Mouse (Mus musculus): ENCODE results near the gene Kbtbd13.

DNA sequence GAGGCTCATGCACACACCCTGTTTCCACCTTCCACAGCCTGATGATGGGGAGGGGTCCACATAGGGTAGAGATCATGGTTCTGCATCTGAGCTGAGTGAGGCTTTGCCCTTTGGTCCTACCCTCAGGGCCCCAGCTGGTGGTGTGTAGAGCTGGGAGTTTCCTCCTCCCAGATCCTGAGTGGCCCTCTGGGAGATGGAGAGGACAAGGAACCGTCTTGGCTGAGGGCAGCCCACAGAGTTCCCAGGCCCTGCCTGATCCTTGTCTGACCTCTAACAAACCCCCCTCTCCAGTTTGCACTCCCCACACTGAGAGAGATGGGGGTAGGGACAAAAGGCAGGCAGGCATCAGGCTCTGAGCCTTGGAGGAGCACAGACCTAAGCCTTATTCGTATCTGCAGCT is 2.9 kb upstream of the Kbtbd13 start:
- TF ChIP-seq CTCF (IDR thresholded peaks at IDR 0.05; ENCODE audit: low read depth, low read length) = no peak
- no peak for TF ChIP-seq POLR2A (IDR thresholded peaks at IDR 0.05; ENCODE audit: borderline replicate concordance, low read depth, low read length)

Measured in bone marrow macrophage, adult 2 months (primary cell).